Mouse (Mus musculus) spleen, adult 2 months (tissue): ENCODE data around the gene Ankrd44.

Experiments
- CTCF ChIP-seq: fragments of 200-500 bp; IDR thresholded peaks from 2 replicates; pipeline ENCODE4 v1.5.1; 2011; ENCODE audit warnings: mild to moderate bottlenecking, inconsistent platforms; ENCODE audit not compliant: insufficient read depth, insufficient read length, insufficient replicate concordance; ENCODE audit errors: extremely low read depth
- POLR2A ChIP-seq: fragments of 200-500 bp; IDR thresholded peaks from 2 replicates; pipeline ENCODE4 v1.6.1; 2011; ENCODE audit warnings: low read depth, low read length, inconsistent platforms

- TF ChIP-seq CTCF = no peak
- TF ChIP-seq POLR2A = no peak
Measured at GRCm38 (mm10) chr1:54789327-54789960, 136.7 kb downstream of the Ankrd44 start.
